Mouse (Mus musculus): ENCODE measurements around the gene Krt18.
A peak's percentile ranks its signal among the peaks of the same experiment; 100 is the strongest.

DNA sequence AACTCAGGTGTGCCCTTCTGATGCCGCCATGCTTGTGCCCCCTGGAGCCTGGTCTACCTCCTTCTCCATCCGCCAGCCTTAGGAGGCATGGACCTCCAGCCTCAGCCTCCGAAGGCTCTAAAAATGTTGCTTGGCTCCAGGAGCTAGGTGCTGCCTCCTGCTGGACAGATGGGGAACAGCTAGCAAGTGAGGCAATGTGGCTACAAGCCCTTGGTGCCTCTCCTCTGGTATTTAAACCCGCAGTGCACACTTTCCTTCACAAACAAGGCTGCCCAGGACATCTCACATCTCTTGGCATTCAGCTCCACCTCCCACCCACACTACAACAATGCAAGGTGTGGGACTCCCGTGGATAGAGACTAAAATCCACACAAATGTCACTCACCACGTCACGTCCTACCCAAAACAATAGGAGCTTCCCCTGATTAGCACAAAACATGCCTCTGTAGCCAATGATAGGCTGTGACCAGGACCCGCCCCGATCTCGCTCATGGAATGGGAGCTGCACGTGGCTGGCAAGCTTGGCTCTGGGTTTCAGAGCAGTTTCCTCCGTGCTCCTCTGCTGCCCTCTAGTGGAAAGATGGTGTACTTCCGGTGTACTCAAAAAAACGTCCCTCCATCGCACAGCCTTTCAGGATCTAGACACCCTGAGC is 43.9 kb upstream of the Krt18 start:
- TF ChIP-seq CTCF (IDR thresholded peaks at IDR 0.05; ENCODE audit: borderline replicate concordance, insufficient read depth, low read depth, low read length) (peak; percentile 92), POLR2A (IDR thresholded peaks at IDR 0.05; ENCODE audit: borderline replicate concordance, insufficient read depth, low read length) (no peak)

Measured in cerebellum, adult 2 months (tissue).